Mouse (Mus musculus): ENCODE data around the gene Dnajb1. TPM values are rescaled to one million over a fixed set of nuclear protein-coding genes. Genes with fewer than 3 reads are reported as not detected.

Dnajb1 gene
- polyA plus RNA-seq, 1 experiment from 2014 or later = 61.1 TPM

Other genes with a start within 250 kb of the Dnajb1 start
- gene Clgn, start 218.3 kb upstream of the Dnajb1 start, polyA plus RNA-seq (2014; fragmentation: Nextera tagmentation; extraction: Ambion mirVana) = 5.4 and 6.1 TPM in 2 replicates
- 199 and 213 TPM in 2 replicates for gene Scoc, start 149.8 kb upstream of the Dnajb1 start, polyA plus RNA-seq (2014; fragmentation: Nextera tagmentation; extraction: Ambion mirVana)
- gene Olfr370, start 72.4 kb upstream of the Dnajb1 start, polyA plus RNA-seq (2014; fragmentation: Nextera tagmentation; extraction: Ambion mirVana) = not detected in 2 replicates
- gene Ndufb7, start 41.5 kb upstream of the Dnajb1 start, polyA plus RNA-seq (2014; fragmentation: Nextera tagmentation; extraction: Ambion mirVana) = 351 and 359 TPM in 2 replicates
- gene Tecr, start 222 bp upstream of the Dnajb1 start, polyA plus RNA-seq (2014; fragmentation: Nextera tagmentation; extraction: Ambion mirVana) = 680 and 686 TPM in 2 replicates
- gene Gipc1, start 44.5 kb downstream of the Dnajb1 start, polyA plus RNA-seq (2014; fragmentation: Nextera tagmentation; extraction: Ambion mirVana) = 184 TPM in 2 replicates
- 0.31 and 0.37 TPM in 2 replicates for gene Ptger1, start 58.5 kb downstream of the Dnajb1 start, polyA plus RNA-seq (2014; fragmentation: Nextera tagmentation; extraction: Ambion mirVana)
- 18.6 and 20.3 TPM in 2 replicates for gene Pkn1, start 91.0 kb downstream of the Dnajb1 start, polyA plus RNA-seq (2014; fragmentation: Nextera tagmentation; extraction: Ambion mirVana)
- 223 and 253 TPM in 2 replicates for gene Ddx39, start 107.0 kb downstream of the Dnajb1 start, polyA plus RNA-seq (2014; fragmentation: Nextera tagmentation; extraction: Ambion mirVana)
- gene Adgre5, start 133.1 kb downstream of the Dnajb1 start, polyA plus RNA-seq (2014; fragmentation: Nextera tagmentation; extraction: Ambion mirVana) = 10.9 and 12.8 TPM in 2 replicates

Data from midbrain, embryonic 11.5 days (tissue).